Mouse (Mus musculus) MEL (cell line): ENCODE data around the gene Arl2bp. TPM values are rescaled to one million over a fixed set of nuclear protein-coding genes. Genes with fewer than 3 reads are reported as not detected.

Source experiments
- DNase-seq: peaks from one replicate; pipeline ENCODE4 v3.0.0; 2011; ENCODE audit warnings: low read depth, low spot score
- H3K27ac ChIP-seq: 2 replicates; pipeline ENCODE4 v1.5.1; 2012; ENCODE audit warnings: low read depth, mild to moderate bottlenecking, control low read depth, low read length, moderate library complexity; ENCODE audit not compliant: control insufficient read depth
- H3K27me3 ChIP-seq, 2 experiments: fragments of 150-350 bp in 1 of 2; sonication (generic) in 1 of 2; 2 replicates each; pipeline ENCODE4 v1.6.1; 2012; ENCODE audit warnings: low read length in 2 of 2, mild to moderate bottlenecking in 2 of 2, improper control_type of control experiment in 1 of 2, moderate library complexity in 1 of 2; ENCODE audit not compliant: insufficient read depth in 2 of 2, control insufficient read depth in 1 of 2
- H3K36me3 ChIP-seq, 2 experiments: 2 replicates each; pipeline ENCODE4 v1.6.1; 2012 to 2014; ENCODE audit warnings: low read length in 2 of 2, improper control_type of control experiment in 1 of 2, inconsistent platforms in 1 of 2, mild to moderate bottlenecking in 1 of 2; ENCODE audit not compliant: insufficient read depth in 2 of 2, control insufficient read depth in 1 of 2
- H3K4me1 ChIP-seq, 2 experiments: fragments of 150-350 bp in 1 of 2; sonication (generic) in 1 of 2; 2 replicates each; pipeline ENCODE4 v1.6.1; 2012; ENCODE audit warnings: low read length in 2 of 2, improper control_type of control experiment in 1 of 2, mild to moderate bottlenecking in 1 of 2; ENCODE audit not compliant: insufficient read depth in 2 of 2, control insufficient read depth in 1 of 2
- H3K4me3 ChIP-seq, 2 experiments: fragments of 150-350 bp in 1 of 2; sonication (generic) in 1 of 2; 2 replicates each; pipeline ENCODE4 v1.5.1; 2012; ENCODE audit warnings: low read depth in 2 of 2, low read length in 2 of 2, mild to moderate bottlenecking in 2 of 2, moderate library complexity in 2 of 2, control low read depth in 1 of 2, improper control_type of control experiment in 1 of 2; ENCODE audit not compliant: control insufficient read depth in 1 of 2, insufficient read depth in 1 of 2
- H3K79me2 ChIP-seq: 2 replicates; pipeline ENCODE4 v1.6.1; 2012; ENCODE audit warnings: mild to moderate bottlenecking, low read length, moderate library complexity; ENCODE audit not compliant: control insufficient read depth, poor library complexity, insufficient read depth
- H3K9ac ChIP-seq: 2 replicates; pipeline ENCODE4 v1.6.1; 2012; ENCODE audit warnings: low read depth, mild to moderate bottlenecking, control low read depth, low read length, moderate library complexity; ENCODE audit not compliant: control insufficient read depth, poor library complexity, severe bottlenecking
- H3K9me3 ChIP-seq: fragments of 150-350 bp; sonication (generic); replicated peaks from 2 replicates; pipeline ENCODE4 v1.6.1; 2012; ENCODE audit warnings: mild to moderate bottlenecking, low read length, improper control_type of control experiment, moderate library complexity; ENCODE audit not compliant: insufficient read depth
- RCOR1 ChIP-seq: IDR thresholded peaks from 2 replicates; pipeline ENCODE4 v1.6.1; 2012; ENCODE audit warnings: low read depth, mild to moderate bottlenecking, inconsistent platforms, low read length, improper control_type of control experiment
- UBTF ChIP-seq: IDR thresholded peaks from 2 replicates; pipeline ENCODE4 v1.6.1; 2012; ENCODE audit warnings: low read depth, mild to moderate bottlenecking, inconsistent platforms, low read length, improper control_type of control experiment, moderate library complexity, borderline replicate concordance; ENCODE audit not compliant: insufficient read depth
- polyA plus RNA-seq, 2 experiments: library from polyadenylated mRNA; stranded (reverse) in 1 of 2; unstranded in 1 of 2; fragments of >175 nt in 1 of 2; fragments of >200 nt in 1 of 2; gene quantifications; 2 replicates each; pipeline versions ENCODE4 v1.2.1 to v1.2.4; 2012; ENCODE audit warnings: low replicate concordance in 2 of 2, low read depth in 1 of 2; ENCODE audit not compliant: insufficient read length in 2 of 2, insufficient read depth in 1 of 2, missing spikeins in 1 of 2
- total RNA-seq: library from RNA; depleted of rRNA; stranded (reverse); fragments of 300-350 nt; gene quantifications from 2 replicates; pipeline ENCODE4 v1.2.3, GENCODE M21; 2012; rRNA removed

The Arl2bp gene
- total and polyA plus RNA-seq, 3 experiments, result 43.8 to 515 (median 96.1) TPM

- Histone ChIP-seq H3K27ac (no peak overlapping the region), H3K4me3 (no peak overlapping the region), H3K9ac (no peak overlapping the region), H3K79me2 (no peaks in the 10 kb centered on the region), H3K36me3 (no peaks in the 10 kb centered on the region), H3K4me1 (no peaks in the 10 kb centered on the region), H3K27me3 (peaks cover 9 to 12% of the 10 kb centered on the region in 2 experiments), H3K9me3 (no peaks in the 10 kb centered on the region)
- TF ChIP-seq UBTF (no peak), RCOR1 (no peak)
- DNase-seq, result no peak
Measured at GRCm38 (mm10) chr8:94716841-94717240, 50.4 kb downstream of the Arl2bp start.

Other genes with a start within 250 kb of the Arl2bp start
- gene Nlrc5, start 232.2 kb upstream of the Arl2bp start, total RNA-seq, result 0.03 TPM in 1 of 2 replicates, not detected in the other
- under 1 TPM in 1 of 2 experiments, not detected in 1; 0.03 TPM for gene Nlrc5, start 232.2 kb upstream of the Arl2bp start, polyA plus RNA-seq
- 15.7 and 19.1 TPM in 2 replicates for gene Cpne2, start 133.6 kb upstream of the Arl2bp start, total RNA-seq
- 10 to 100 TPM in 1 of 2 experiments, not detected in 1; 29.7 TPM for gene Cpne2, start 133.6 kb upstream of the Arl2bp start, polyA plus RNA-seq
- gene Rspry1, start 64.7 kb upstream of the Arl2bp start, total RNA-seq, result 32.2 and 34.1 TPM in 2 replicates
- gene Rspry1, start 64.7 kb upstream of the Arl2bp start, polyA plus RNA-seq, result 10 to 100 TPM in 1 of 2 experiments, not detected in 1; 24.5 TPM
- 43.3 and 46.3 TPM in 2 replicates for gene Fam192a, start 64.6 kb upstream of the Arl2bp start, total RNA-seq
- gene Fam192a, start 64.6 kb upstream of the Arl2bp start, polyA plus RNA-seq, result 10 to 100 TPM in 1 of 2 experiments, not detected in 1; 88.1 TPM
- gene Pllp, start 29.7 kb downstream of the Arl2bp start, total RNA-seq, result not detected in 2 replicates
- under 1 TPM in 1 of 2 experiments, not detected in 1; 0.06 TPM for gene Pllp, start 29.7 kb downstream of the Arl2bp start, polyA plus RNA-seq
- not detected in 2 replicates for gene Ccl22, start 79.0 kb downstream of the Arl2bp start, total RNA-seq
- gene Ccl22, start 79.0 kb downstream of the Arl2bp start, polyA plus RNA-seq, result under 1 TPM in 1 of 2 experiments, not detected in 1; 0.06 TPM
- gene Cx3cl1, start 105.4 kb downstream of the Arl2bp start, total RNA-seq, result not detected in 2 replicates
- not detected for gene Cx3cl1, start 105.4 kb downstream of the Arl2bp start, polyA plus RNA-seq
- gene Ccl17, start 143.9 kb downstream of the Arl2bp start, total RNA-seq, result 1.2 TPM in 1 of 2 replicates, not detected in the other
- gene Ccl17, start 143.9 kb downstream of the Arl2bp start, polyA plus RNA-seq, result under 1 TPM in 1 of 2 experiments, not detected in 1; 0.43 TPM
- 84.6 and 91.9 TPM in 2 replicates for gene Coq9, start 171.7 kb downstream of the Arl2bp start, total RNA-seq
- gene Coq9, start 171.7 kb downstream of the Arl2bp start, polyA plus RNA-seq, result 100 to 1,000 TPM in 1 of 2 experiments, not detected in 1; 169 TPM
- gene Ciapin1, start 171.8 kb downstream of the Arl2bp start, total RNA-seq, result 102 and 122 TPM in 2 replicates
- 100 to 1,000 TPM in 1 of 2 experiments, not detected in 1; 263 TPM for gene Ciapin1, start 171.8 kb downstream of the Arl2bp start, polyA plus RNA-seq
- 92.0 and 92.5 TPM in 2 replicates for gene Polr2c, start 190.8 kb downstream of the Arl2bp start, total RNA-seq
- gene Polr2c, start 190.8 kb downstream of the Arl2bp start, polyA plus RNA-seq, result 100 to 1,000 TPM; 151 to 181 TPM
- gene Dok4, start 209.7 kb downstream of the Arl2bp start, total RNA-seq, result 1.5 TPM in 2 replicates
- 1 to 10 TPM in 1 of 2 experiments, not detected in 1; 3.2 TPM for gene Dok4, start 209.7 kb downstream of the Arl2bp start, polyA plus RNA-seq